Mouse (Mus musculus) stomach, postnatal 0 days (tissue): Measurements from ENCODE around the gene Slit1. TPM values are rescaled to one million over a fixed set of nuclear protein-coding genes. Genes with fewer than 3 reads are reported as not detected.

Experiments used
- ATAC-seq: fragments of 200-750 bp; cut with Nextera tagmentation; 2 replicates; pipeline ENCODE4 v1.8.0; 2017; ENCODE audit not compliant: low FRiP score, low TSS enrichment
- DNase-seq: peaks from one replicate; pipeline ENCODE4 v3.0.0-alpha.2; 2016; ENCODE audit warnings: low spot score
- H3K27ac ChIP-seq: fragments of 300-500 bp; sonication (generic); replicated peaks from 2 replicates; pipeline ENCODE4 v1.5.1; 2014; ENCODE audit warnings: mild to moderate bottlenecking, control low read depth
- H3K27me3 ChIP-seq: fragments of 300-500 bp; sonication (generic); 2 replicates; pipeline ENCODE4 v1.6.1; 2014; ENCODE audit warnings: low read length; ENCODE audit not compliant: control insufficient read depth, insufficient read depth
- H3K36me3 ChIP-seq: fragments of 300-500 bp; sonication (generic); 2 replicates; pipeline ENCODE4 v1.6.1; 2014; ENCODE audit warnings: low read length, mixed read lengths; ENCODE audit not compliant: control insufficient read depth, insufficient read depth
- H3K4me1 ChIP-seq: fragments of 300-500 bp; sonication (generic); replicated peaks from 2 replicates; pipeline ENCODE4 v1.6.1; 2014; ENCODE audit warnings: antibody characterized with exemption; ENCODE audit not compliant: control insufficient read depth, insufficient read depth
- H3K4me2 ChIP-seq: fragments of 300-500 bp; sonication (generic); replicated peaks from 2 replicates; pipeline ENCODE4 v1.6.1; 2014; ENCODE audit warnings: low read depth, mild to moderate bottlenecking, control low read depth, moderate library complexity
- H3K4me3 ChIP-seq: fragments of 300-500 bp; sonication (generic); 2 replicates; pipeline ENCODE4 v1.5.1; 2014; ENCODE audit warnings: low read depth, low read length, control low read depth
- H3K9ac ChIP-seq: fragments of 300-500 bp; sonication (generic); 2 replicates; pipeline ENCODE4 v1.6.1; 2014; ENCODE audit warnings: mild to moderate bottlenecking, low read length, control low read depth, mixed read lengths
- H3K9me3 ChIP-seq: fragments of 300-500 bp; sonication (generic); 2 replicates; pipeline ENCODE4 v1.6.1; 2016; ENCODE audit warnings: low read length; ENCODE audit not compliant: control insufficient read depth
- CTCF ChIP-seq: IDR thresholded peaks from 2 replicates; pipeline ENCODE4 v1.5.1; 2016; ENCODE audit warnings: antibody characterized with exemption, low read depth, mild to moderate bottlenecking, moderate library complexity
- EP300 ChIP-seq: optimal IDR thresholded peaks from 2 replicates; pipeline ENCODE3; 2016; ENCODE audit warnings: antibody characterized with exemption
- WGBS: fragments of 180-500 bp; shearing (Covaris S2); extraction: QIAGEN DNeasy Blood & Tissue Kit; methylation state at CpG from one replicate; pipeline ENCODE4 v1.1.7; 2014; 5-methylcytosine and 5-hydroxymethylcytosine counted together
- polyA plus RNA-seq: library from polyadenylated mRNA; unstranded; fragments of >200 nt; fragmentation: Nextera tagmentation; extraction: Ambion mirVana; gene quantifications from 2 replicates; pipeline ENCODE4 v1.2.1, GENCODE M21; 2015

Slit1 gene
- polyA plus RNA-seq, 1 experiment from 2014 or later: 0.28 TPM

GRCm38 (mm10) chr19:41716233-41717218 is 26.9 kb downstream of the Slit1 start:
- Histone ChIP-seq H3K4me3 (no peak overlapping the region), H3K27ac (no peak overlapping the region), H3K9me3 (no peaks in the 10 kb centered on the region), H3K36me3 (no peaks in the 10 kb centered on the region), H3K27me3 (no peaks in the 10 kb centered on the region), H3K4me2 (no peak overlapping the region), H3K9ac (no peak overlapping the region), H3K4me1 (no peaks in the 10 kb centered on the region)
- ATAC-seq: no peak
- TF ChIP-seq EP300 (no peak), CTCF (no peak)
- WGBS: 23% methylated on average over 19 of the region's 19 CpGs
- no peak for DNase-seq

DNA sequence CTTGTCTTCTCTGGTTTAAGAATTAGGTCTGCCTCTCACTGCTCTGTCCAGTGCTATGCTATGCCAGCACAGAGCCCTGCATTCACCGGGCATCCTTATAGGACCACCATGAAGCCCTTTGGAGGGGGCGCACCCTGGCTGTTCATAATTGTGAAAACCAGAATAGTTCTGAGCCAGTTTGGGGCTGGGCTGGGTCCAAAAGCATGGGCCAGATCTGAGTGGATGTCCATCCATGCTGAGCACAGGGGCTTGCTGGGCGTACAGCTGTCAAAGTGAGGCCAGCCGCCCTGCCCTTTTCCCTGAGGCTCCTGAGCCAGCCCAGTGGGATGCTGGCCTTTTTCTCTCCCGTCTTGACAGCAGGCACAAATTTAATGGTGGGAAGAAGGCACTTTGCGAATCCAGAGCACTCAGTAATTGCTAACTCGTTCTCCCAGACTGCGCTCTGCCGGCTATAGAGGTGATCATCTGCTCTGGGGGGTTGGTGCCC is 29.0 kb downstream of the Slit1 start:
- H3K9me3 ChIP-seq: no peaks in the 10 kb centered on the region
- no peak overlapping the region for H3K27ac ChIP-seq
- DNase-seq (no peak), ATAC-seq (no peak)
- H3K4me2 ChIP-seq: no peak overlapping the region
- H3K4me1 ChIP-seq: no peaks in the 10 kb centered on the region
- WGBS: 61% methylated on average over 9 of the region's 9 CpGs
- no peaks in the 10 kb centered on the region for H3K27me3 ChIP-seq
- no peak overlapping the region for H3K4me3 ChIP-seq
- no peak overlapping the region for H3K9ac ChIP-seq
- no peaks in the 10 kb centered on the region for H3K36me3 ChIP-seq
- no peak for TF ChIP-seq CTCF
- no peak for TF ChIP-seq EP300

GRCm38 (mm10) chr19:41712829-41713228 is 30.6 kb downstream of the Slit1 start:
- DNase-seq: no peak
- no peaks in the 10 kb centered on the region for H3K27me3 ChIP-seq
- no peak overlapping the region for H3K4me3 ChIP-seq
- WGBS: 81% methylated on average over 8 of the region's 8 CpGs
- no peaks in the 10 kb centered on the region for H3K4me1 ChIP-seq
- no peak overlapping the region for H3K4me2 ChIP-seq
- ATAC-seq: no peak
- TF ChIP-seq CTCF (no peak), EP300 (no peak)
- no peak overlapping the region for H3K9ac ChIP-seq
- H3K9me3 ChIP-seq: no peaks in the 10 kb centered on the region
- H3K27ac ChIP-seq: no peak overlapping the region
- no peaks in the 10 kb centered on the region for H3K36me3 ChIP-seq

GRCm38 (mm10) chr19:41711665-41712064 is 31.8 kb downstream of the Slit1 start:
- Histone ChIP-seq H3K9ac (no peak overlapping the region), H3K9me3 (no peaks in the 10 kb centered on the region), H3K27me3 (no peaks in the 10 kb centered on the region), H3K27ac (no peak overlapping the region), H3K4me1 (no peaks in the 10 kb centered on the region), H3K4me2 (no peak overlapping the region), H3K36me3 (no peaks in the 10 kb centered on the region), H3K4me3 (no peak overlapping the region)
- ATAC-seq: no peak
- no peak for TF ChIP-seq CTCF
- no peak for TF ChIP-seq EP300
- DNase-seq: no peak
- WGBS: 82% methylated on average over 9 of the region's 9 CpGs

GRCm38 (mm10) chr19:41709497-41710165 is 33.8 kb downstream of the Slit1 start:
- ATAC-seq (no peak), DNase-seq (no peak)
- no peak overlapping the region for H3K9ac ChIP-seq
- no peaks in the 10 kb centered on the region for H3K36me3 ChIP-seq
- no peaks in the 10 kb centered on the region for H3K9me3 ChIP-seq
- TF ChIP-seq EP300 (no peak), CTCF (no peak)
- H3K27me3 ChIP-seq: no peaks in the 10 kb centered on the region
- no peak overlapping the region for H3K4me3 ChIP-seq
- WGBS: 79% methylated on average over 12 of the region's 12 CpGs
- H3K4me2 ChIP-seq: no peak overlapping the region
- H3K27ac ChIP-seq: no peak overlapping the region
- no peaks in the 10 kb centered on the region for H3K4me1 ChIP-seq

- H3K27ac ChIP-seq: no peak overlapping the region
- H3K9me3 ChIP-seq: no peaks in the 10 kb centered on the region
- no peak overlapping the region for H3K9ac ChIP-seq
- H3K4me3 ChIP-seq: no peak overlapping the region
- ATAC-seq (no peak), DNase-seq (no peak)
- H3K4me2 ChIP-seq: no peak overlapping the region
- no peaks in the 10 kb centered on the region for H3K36me3 ChIP-seq
- TF ChIP-seq EP300 (no peak), CTCF (no peak)
- 50% methylated on average over 12 of the region's 12 CpGs for WGBS
- no peaks in the 10 kb centered on the region for H3K4me1 ChIP-seq
- no peaks in the 10 kb centered on the region for H3K27me3 ChIP-seq
These were observed 35.6 kb downstream of the Slit1 start for GRCm38 (mm10) chr19:41707850-41708249.
